Mouse (Mus musculus): ENCODE measurements around the gene Sycp2.
A peak's percentile ranks its signal among the peaks of the same experiment; 100 is the strongest.
"Not testable (repeated sequence)": the region's sequence is repeated elsewhere in the genome, so short reads cannot be mapped to it uniquely, and the experiment has no call there.

Gene Sycp2

DNA sequence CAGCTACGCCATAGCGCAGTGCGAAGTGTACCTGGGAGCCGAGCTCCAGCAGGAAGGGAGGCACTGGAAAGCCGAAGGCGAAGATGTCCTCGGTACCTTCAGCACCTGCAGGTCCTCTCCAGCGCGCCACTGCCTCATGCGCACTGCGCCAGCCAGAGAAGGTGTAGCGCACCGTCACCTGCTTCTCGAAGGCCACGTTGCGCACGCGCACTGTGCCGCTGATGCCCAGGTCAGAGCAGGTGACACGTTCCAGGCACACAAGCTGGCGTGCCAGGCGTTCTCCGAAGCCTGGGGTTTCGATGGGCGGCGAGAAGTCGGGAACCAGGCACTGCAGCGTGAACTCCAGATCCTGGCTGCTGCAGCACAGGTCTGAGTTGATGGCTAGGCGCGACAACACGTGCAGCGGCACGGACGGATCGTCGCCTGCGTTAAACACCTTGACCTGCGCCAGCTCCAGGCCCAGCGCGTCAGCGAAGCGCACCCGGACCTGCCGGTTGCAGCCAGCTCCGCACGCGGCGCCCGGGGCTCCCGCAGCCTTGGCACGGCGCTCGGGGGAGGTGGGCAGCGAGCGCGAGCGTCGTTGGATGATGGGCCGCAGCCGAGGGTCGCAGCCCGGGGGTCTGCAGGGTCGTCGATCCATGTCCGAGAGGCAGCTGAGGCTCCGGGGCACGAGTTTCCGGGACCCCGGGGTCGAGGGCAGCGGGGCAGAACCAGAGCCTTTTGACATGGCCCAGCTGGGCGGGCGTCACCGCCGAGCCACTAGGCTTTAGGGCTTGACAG lies 6.2 kb upstream of the Sycp2 start:
- DNase-seq: no peak

DNA sequence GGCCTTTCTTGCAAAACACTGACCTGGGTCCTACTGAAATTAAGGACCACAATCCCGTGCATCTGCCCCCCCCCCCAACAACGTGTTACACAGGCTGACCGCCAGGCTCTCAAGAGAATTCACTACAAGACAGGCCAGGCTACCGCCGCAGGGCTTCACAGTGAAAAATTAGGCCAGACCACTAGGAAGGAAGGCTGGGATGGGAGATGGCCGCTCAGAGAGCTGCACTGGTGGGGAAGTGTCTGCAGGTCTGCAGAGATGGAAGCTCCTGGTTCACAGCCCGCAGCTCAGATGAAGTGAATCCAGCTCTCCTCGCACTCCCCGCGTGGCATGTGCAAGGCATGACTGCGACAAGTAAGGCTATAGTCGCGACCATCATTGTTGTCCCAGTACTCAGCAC lies 5.6 kb upstream of the Sycp2 start:
- DNase-seq: no peak

DNA sequence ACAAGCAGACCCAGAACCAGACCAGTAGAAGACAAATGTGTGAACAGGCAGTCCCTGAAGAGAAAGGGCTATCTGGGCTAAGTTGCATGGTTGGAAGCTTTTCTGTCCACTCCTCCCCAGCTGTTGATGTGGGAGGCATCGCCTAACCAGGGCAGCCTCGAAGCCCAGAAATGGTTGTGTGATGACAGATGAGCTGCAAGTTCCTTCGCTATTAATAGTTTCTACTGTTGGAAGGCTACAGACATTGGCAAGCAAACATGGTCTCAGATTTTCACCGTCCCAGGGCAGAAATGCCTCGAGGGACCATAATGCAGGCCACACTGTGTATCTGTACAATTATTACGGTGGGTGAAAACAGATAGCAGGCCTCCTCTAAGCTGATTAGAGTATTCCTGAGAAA lies 5.1 kb upstream of the Sycp2 start:
- DNase-seq: peak; percentile 32 to 43

DNA sequence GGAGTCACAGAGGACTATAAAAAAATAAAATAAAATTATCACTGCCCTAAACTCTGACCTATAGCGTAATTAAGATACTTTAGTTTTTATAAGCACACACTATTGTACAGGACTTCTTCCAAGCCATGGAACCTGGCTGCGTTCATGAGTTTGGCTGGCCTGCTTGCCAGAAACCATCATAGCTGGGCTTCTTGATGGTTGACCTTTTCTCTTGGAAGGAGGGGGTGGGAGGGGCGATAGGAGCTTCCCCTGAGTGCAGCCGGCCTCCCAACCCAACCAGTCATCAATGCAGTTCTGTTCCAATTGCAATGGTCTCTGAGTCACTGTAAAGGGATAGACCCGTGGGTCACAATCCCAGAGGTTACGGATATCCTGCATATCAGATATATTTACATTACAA lies 2.8 kb upstream of the Sycp2 start:
- DNase-seq: no peak

DNA sequence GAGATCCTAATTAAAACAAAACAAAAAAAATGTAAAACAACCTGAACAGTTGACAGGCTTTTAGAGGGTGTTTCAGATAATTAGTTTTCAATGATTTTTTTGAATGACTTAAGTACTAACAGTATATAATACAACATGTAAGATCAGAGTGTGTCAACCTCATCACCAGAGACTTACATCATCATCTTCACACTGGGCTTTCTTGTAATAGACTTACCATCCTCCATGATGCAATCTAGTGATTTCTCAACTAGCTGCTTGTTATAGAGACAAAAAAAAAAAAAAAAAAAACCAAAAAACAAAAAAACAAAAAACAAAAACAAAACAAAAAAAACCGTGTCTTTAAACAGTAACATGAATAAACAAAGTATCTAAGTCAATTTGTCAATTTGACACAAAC lies 1.5 kb upstream of the Sycp2 start:
- DNase-seq: no peak

DNA sequence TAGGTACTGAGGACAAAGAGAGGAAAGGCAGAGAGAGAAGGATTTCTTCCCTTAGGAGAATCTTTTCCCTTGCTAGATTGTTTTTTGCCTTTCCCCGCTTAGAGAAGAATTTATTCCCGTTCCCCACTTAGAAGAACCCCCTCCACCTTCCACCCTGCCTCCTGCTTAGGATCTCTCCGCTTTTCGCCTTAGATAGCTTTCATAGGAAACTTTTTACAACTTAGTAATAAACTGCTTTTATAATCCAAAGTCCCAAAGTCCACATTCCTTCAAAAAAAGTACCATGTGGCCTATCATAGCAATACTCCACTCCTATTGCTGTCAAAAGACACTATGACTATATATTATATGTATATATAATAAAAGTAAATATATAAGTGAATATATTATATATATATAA lies 64.9 kb downstream of the Sycp2 start:
- DNase-seq: no peak

DNA sequence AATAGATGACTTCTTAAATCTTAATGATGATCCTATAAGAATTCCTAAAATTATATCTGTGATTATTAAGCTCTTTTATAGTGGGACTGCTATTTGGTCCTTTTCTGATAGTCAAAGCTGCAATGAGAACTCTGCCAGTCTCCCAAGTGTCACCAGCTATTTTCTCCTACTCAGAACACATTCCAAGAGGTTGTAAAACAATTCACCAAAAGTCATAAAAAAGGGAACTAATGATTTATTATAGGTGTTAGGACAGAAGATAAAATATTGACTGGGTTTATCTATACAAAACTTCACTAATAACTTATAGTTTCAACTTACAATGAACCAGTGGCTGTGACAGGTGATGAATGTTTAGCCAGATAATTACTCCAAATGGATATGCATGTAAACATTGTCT lies 65.4 kb downstream of the Sycp2 start:
- DNase-seq: not testable (repeated sequence)

DNA sequence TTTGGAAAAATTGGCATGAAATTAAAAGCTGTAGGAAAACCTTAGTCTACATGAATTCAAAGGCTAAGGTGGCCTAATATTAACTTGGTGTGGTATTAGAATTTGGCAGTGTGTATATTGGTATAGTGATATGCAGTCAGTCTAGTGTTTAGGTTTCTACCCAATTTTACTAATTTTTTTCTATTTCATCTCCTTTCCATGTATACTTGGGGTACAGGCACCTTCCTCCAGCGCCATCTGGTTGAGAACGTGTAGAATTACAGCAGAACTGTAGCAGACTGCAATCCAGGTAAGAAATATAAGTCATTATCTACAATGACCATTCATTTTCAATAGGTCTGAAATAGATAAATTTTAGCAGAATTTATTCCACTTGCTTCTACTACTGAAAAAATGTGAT lies 68.4 kb downstream of the Sycp2 start:
- no peak for DNase-seq

DNA sequence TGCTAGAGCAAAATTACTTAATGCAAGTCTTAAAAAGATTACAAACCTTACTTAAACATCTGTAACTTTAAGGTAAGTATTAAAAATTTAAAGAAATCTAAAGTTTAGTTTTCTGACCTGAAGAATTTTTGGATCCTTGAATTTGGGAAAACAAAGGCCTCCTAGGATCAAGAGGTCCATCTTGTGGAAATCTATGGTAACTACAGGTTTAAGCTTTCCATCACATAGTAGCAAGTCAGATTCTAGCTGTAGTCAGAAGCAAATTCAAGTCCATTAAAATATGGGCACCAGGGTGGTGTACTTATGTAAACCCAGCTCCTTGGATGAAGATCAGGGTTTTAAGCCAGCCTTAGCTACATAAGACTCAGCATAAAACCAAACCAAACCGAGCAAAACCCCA lies 69.6 kb downstream of the Sycp2 start:
- no peak for DNase-seq

DNA sequence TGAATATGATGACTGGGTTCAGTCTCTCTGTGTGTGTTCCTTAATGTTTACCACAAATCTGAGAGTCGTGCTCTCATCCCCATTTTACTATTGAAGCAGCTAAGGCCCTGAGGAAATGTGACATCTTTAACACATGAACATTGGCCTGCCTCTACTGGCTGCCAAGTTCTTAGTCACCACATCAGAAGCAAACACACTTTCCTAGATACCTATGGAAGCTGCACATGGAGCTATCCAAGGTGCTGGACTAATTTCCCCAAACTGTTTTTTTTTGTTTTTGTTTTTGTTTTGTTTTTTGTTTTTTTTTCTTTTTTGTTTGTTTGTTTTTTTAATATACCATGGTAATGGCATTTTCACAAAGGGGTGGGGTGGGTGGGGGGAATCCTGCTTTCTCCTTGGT lies 77.5 kb downstream of the Sycp2 start:
- no peak for DNase-seq

DNA sequence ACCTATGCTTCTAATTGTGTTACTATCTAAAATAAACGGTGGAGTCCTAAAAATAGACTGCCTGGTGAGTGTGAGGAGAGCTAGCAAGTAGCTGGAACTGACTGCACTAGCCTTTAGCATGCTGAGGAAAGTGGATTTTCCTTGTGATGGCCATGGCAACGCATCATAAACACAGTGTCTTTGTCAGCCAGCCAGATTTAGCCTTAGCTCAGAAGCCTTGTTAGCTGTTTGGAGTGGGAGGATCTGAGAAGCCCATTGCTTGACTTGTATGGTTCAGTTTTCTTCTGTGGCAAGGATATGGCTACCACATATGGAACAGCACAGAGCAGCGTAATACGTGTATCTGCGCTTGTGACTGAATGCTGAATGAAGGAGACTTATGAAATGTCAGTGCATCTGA lies 77.9 kb downstream of the Sycp2 start:
- DNase-seq: no peak

DNA sequence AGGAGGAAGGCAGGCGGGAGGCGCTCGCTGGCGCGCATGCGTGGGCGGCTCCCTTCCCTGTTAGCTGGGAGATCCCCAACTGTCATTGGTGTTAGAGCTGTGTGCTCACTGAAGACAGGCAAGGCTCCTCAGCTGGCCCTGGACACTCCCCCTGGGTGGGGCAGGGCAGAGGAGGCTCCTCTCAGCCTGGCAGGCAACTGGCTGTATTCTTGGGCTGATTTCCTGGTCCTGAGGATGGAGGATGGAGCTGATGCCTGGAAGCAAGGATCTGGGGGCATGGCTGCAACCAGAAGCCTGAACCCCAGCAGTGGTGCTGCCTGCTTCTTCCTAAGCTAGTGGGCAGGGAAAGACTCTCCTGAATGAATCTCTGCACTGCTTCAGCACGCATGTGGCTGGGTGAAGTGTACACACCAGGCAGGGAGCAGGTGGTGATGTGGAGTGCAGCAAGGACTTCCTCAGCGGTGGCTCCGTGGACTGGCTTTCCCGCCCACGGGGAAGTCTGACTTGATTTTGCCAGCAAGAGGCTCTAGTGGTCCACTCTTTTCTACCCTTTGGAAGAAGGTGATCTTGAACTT lies 79.9 kb downstream of the Sycp2 start:
- peak; percentile 26 to 38 for DNase-seq

DNA sequence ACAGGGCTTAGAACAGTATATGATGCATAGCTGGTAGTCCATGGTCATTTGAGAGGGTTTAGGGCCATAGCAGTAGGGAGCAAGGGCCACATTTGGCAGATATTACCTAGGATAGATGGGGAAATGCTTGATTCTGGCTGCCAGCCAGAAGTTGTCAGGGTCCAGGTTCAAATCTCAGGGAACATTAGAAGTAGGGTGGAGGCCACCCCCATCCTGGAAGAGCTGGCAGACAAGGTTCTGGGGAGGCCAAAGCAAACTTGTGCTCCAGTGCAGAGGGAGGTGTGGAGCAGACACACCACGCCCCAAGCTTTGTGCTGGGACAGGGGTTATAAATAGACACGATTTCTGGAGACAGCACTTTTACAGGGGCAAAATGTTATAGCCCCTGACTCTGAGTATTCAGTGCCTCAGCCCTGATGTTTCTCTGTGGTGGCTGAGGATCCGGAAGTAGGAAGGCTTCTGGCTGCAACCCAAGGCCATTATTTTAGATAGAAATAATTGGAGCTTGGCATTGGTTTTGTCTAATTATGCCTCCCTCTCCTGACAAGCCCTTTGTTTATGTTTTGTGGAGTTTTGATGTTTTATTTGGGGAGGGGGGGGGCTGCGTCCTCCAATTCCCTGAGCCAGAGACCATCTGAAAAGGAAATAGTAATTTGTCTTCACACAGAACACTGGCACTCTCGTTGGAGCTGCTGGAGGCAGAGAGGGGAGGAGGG lies 80.6 kb downstream of the Sycp2 start:
- peak in 1 of 2 experiments; percentile 1 for DNase-seq

DNA sequence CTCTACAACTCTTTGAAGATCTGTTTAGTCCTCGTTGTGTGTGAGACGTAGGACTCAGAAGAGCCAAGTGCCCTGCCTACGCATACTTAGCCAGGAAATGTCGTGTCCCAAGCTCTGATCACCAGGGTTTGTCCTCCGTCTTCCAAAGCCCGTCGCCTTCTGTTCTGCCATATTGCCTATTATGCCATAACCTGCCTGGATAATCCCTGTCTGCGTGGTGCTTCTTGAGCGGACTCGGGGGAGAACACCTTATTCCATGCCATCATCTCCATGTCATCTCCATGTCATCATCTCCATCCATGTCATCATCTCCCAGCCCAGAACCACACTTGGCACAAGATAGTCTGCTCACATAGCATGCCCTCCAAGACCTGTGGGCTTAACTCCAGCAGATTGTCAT lies 81.4 kb downstream of the Sycp2 start:
- peak in 1 of 2 experiments; percentile 2 for DNase-seq

DNA sequence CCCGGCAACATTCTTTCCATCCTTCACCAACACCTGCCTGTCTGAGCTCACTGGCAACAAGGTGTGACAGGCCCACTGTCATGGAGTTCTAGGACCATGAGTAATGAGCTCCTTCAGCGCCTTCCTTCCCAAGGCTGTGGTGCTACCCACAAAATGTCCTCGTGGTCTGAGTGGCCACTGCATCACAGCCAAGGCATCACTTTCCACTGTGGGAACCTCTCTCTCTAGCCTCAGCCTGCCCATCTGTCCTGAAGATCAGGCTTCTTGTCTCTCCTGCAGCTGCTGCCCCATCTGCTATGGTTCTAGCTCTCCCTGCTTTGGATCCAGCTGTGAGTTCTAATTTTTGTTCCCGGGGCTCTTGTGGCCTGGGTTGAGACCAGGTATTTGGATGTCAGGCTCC lies 82.7 kb downstream of the Sycp2 start:
- DNase-seq: peak in 1 of 2 experiments; percentile 1

DNA sequence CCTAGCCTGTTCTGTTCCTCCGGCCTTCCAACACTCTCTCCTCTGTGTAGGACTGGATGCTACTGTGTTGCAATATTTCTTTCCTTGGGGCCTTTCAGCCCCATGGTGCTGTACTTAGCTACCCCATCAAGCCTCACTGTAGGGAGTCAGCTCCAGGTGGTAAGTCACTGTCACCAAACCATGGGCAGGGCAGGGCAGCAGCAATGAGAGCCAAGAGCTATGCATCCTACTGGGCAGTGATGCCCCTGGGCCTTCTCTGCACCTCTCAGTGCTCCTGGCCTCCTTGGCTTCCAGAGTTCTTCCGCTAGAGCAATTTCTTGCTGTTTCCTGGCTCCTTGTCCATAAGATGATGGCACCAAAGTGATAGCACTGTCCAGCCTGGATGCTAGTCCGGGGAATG lies 83.1 kb downstream of the Sycp2 start:
- no peak for DNase-seq

DNA sequence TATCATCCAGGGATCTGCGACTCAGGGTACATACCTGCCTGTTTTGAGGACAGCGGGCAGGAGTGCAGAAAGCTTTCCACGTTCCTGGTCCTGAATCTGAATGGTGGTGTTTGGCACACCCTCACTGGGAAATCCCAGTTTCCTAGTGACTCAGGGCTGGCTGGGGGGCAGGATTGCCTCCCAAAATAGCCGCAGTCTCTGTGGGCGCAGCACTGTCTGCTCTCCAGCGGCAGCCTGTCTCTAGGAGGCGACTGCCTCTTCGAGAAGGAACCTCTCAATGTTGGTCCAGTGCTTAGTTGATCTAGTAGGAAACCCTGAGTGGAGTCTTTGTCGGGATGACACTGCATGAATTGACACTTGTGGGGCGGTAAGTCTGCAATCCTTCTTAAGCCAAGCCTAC lies 86.2 kb downstream of the Sycp2 start:
- DNase-seq: peak in 1 of 2 experiments; percentile 1

DNA sequence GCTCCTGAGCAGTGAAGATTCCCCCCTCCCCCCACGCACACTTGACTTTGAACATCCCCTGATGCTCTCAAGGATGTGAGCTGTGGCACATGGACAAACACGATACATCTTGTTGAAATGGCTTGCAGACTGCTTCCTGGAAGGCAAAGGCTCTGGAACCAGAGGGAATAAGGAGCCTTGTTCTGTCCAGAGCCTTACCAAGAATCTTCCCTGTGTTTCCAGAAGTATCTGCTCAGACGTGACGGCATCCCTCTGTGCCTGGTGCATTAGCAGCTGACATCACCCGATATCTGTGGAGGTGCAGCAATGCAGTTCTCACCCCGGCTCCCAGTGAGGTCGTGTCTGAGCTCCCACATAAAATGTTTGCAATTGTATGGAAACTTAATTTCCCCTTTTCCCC lies 87.7 kb downstream of the Sycp2 start:
- no peak for DNase-seq

DNA sequence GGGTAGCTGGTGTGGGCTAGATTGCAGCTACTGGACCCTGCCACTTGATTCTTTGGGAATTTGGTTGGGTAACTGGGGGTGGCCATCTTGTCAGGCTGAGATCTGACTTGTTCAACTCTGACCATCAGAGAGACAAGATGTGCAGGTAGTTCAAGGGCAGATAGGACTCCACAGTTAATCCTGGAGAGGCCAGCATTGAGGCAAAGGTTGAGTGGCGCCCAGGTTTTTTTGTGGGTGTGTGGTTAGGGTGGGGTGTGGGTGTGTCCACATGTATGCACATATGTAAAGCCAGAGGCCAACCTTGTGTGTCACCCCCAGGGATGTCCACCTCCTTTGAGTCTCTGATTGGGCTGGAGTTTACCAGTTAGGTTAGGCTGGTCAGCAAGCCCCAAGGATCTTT lies 91.2 kb downstream of the Sycp2 start:
- no peak for DNase-seq

DNA sequence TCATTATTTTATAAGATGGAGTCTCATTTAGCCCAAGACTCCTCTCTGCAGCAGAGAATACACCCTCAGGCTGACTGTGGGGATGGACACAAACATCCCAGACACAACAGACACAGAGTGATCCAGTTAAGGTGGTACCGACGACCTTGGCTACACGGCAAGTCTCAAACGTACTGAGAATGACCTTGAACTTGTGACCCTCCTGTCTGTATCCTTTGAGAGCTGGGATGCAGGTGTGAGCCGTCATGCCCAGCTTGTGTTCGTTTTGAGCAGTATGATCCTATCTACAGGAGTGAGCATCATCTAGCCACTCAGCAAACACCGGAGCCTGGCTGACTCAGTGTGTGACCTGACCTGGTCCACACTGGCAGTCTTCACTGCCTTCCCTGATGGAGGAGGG lies 93.9 kb downstream of the Sycp2 start:
- DNase-seq: no peak

DNA sequence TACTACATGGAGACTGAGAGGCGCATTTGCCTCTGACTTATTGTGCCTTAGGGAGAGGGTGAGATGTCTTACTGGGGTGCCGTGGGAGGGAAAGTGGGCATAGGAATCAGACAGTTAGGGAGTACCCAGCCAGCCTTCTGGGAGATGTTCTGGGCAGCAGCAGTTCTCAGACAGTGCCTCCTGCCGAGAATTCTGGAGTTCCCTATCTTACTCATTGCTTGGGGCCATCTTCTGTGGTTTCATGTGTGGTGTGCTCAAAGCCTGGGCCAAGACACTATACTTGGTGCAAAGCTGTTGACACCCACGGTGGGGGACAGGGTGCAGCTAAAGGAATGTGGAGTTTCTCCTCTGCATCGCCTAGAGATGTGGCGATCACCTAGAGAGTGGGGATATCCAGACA lies 102.8 kb downstream of the Sycp2 start:
- DNase-seq: no peak

DNA sequence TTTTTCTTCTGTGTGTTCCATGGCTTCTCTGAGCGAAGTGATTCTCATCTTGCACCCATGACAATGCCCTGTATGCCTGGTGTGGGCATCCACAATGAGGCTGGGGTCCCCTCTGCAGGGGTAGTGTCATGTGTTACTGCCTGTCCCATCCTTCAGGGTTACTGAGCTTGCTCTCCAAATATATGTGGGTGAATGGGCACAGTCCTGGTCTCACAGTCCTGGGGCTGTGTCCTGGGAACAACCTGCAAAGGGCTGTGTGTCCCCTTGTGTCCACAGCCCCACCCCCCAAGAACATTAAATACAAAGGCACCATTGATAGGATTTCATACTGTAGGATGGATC lies 103.3 kb downstream of the Sycp2 start:
- no peak for DNase-seq

DNA sequence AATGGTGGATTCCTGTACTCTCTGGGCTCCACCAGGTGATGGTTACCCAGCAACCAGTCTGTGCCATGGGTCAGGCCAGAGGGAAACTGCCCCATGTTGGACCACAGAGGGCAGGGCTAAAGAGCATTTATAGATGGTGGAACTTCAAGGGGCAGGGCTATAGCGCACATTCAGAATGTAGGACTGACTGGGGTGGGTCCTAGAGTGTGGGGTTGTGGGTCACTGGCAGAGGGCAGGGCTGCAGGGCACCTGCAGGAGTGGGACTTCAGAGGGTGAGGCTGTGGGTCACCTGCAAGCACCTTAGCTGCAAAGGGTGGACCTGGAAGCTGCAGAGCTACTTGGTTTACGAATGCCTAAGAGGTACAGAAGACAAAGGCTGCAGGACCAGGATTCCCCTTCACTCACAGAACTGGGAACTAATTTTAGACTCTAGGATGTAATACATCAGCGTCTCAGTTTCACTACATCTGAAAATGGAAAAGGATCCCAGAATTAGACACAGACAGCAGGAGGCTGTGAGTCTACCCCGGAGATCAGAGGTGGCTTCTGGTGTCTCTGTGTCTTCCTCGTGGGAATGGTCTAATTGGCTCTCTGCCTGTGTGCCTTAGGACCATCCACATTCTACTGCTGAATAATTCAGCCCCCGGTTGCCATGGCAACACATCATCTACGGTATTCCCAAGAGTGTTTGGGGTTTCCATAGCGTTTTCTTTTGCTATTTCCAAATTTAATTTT lies 103.9 kb downstream of the Sycp2 start:
- no peak for DNase-seq
